Mouse (Mus musculus): ENCODE data around the gene C87436. TPM values are rescaled to one million over a fixed set of nuclear protein-coding genes. Genes with fewer than 3 reads are reported as not detected.

Gene C87436
- polyA plus RNA-seq, 1 experiment from 2014 or later = 33.6 TPM

- peak overlapping the region; percentile 31 for H3K4me3 ChIP-seq (ENCODE audit: low read depth, low read length)
- WGBS = 54% methylated on average over 7 of the region's 7 CpGs
- DNase-seq (ENCODE audit: low spot score) = no peak
- H3K27me3 ChIP-seq (replicated peaks; ENCODE audit: control insufficient read depth, insufficient read depth, low read length) = no peaks in the 10 kb centered on the region
- no peak; the same call in 1 of the 2 replicates for ATAC-seq
- no peaks in the 10 kb centered on the region for H3K9me3 ChIP-seq (replicated peaks; ENCODE audit: control insufficient read depth, low read length)
- peaks cover 14% of the 10 kb centered on the region for H3K4me1 ChIP-seq (ENCODE audit: control insufficient read depth, insufficient read depth, low read length)
- H3K9ac ChIP-seq (ENCODE audit: low read length) = peak overlapping the region; percentile 65
- peak overlapping the region; percentile 92 for H3K27ac ChIP-seq (ENCODE audit: low read depth, low read length)
- peak overlapping the region; percentile 54 for H3K4me2 ChIP-seq (ENCODE audit: low read length)
- H3K36me3 ChIP-seq (ENCODE audit: control insufficient read depth, insufficient read depth, low read length) = peaks cover 14% of the 10 kb centered on the region
These were observed 34.9 kb downstream of the C87436 start for GRCm38 (mm10) chr6:86473077-86473476.

GRCm38 (mm10) chr6:86474072-86474471 is 35.9 kb downstream of the C87436 start:
- Histone ChIP-seq H3K9ac (ENCODE audit: low read length) (no peak overlapping the region), H3K9me3 (replicated peaks; ENCODE audit: control insufficient read depth, low read length) (no peaks in the 10 kb centered on the region), H3K4me2 (ENCODE audit: low read length) (no peak overlapping the region), H3K4me1 (ENCODE audit: control insufficient read depth, insufficient read depth, low read length) (peaks cover 14% of the 10 kb centered on the region), H3K4me3 (ENCODE audit: low read depth, low read length) (no peak overlapping the region), H3K27ac (ENCODE audit: low read depth, low read length) (no peak overlapping the region), H3K36me3 (ENCODE audit: control insufficient read depth, insufficient read depth, low read length) (peaks cover 11% of the 10 kb centered on the region), H3K27me3 (replicated peaks; ENCODE audit: control insufficient read depth, insufficient read depth, low read length) (no peaks in the 10 kb centered on the region)
- 95% methylated on average over 5 of the region's 5 CpGs for WGBS
- no peak for DNase-seq (ENCODE audit: low spot score)
- ATAC-seq = no peak

GRCm38 (mm10) chr6:86474646-86475181 is 36.5 kb downstream of the C87436 start:
- Histone ChIP-seq H3K27me3 (replicated peaks; ENCODE audit: control insufficient read depth, insufficient read depth, low read length) (no peaks in the 10 kb centered on the region), H3K4me2 (ENCODE audit: low read length) (no peak overlapping the region), H3K4me1 (ENCODE audit: control insufficient read depth, insufficient read depth, low read length) (peaks cover 14% of the 10 kb centered on the region), H3K27ac (ENCODE audit: low read depth, low read length) (no peak overlapping the region), H3K9ac (ENCODE audit: low read length) (no peak overlapping the region), H3K4me3 (ENCODE audit: low read depth, low read length) (no peak overlapping the region), H3K36me3 (ENCODE audit: control insufficient read depth, insufficient read depth, low read length) (peaks cover 5% of the 10 kb centered on the region; the same call in 1 of the 2 replicates), H3K9me3 (replicated peaks; ENCODE audit: control insufficient read depth, low read length) (no peaks in the 10 kb centered on the region)
- DNase-seq (ENCODE audit: low spot score) = no peak
- no peak for ATAC-seq

GRCm38 (mm10) chr6:86475462-86476167 is 37.4 kb downstream of the C87436 start:
- ATAC-seq (no peak), DNase-seq (ENCODE audit: low spot score) (no peak)
- H3K9me3 ChIP-seq (replicated peaks; ENCODE audit: control insufficient read depth, low read length) = no peaks in the 10 kb centered on the region
- H3K4me3 ChIP-seq (ENCODE audit: low read depth, low read length) = no peak overlapping the region
- no peak overlapping the region for H3K9ac ChIP-seq (ENCODE audit: low read length)
- H3K4me1 ChIP-seq (ENCODE audit: control insufficient read depth, insufficient read depth, low read length) = peaks cover 14% of the 10 kb centered on the region
- H3K4me2 ChIP-seq (ENCODE audit: low read length) = no peak overlapping the region
- H3K27me3 ChIP-seq (replicated peaks; ENCODE audit: control insufficient read depth, insufficient read depth, low read length) = no peaks in the 10 kb centered on the region
- no peak overlapping the region for H3K27ac ChIP-seq (ENCODE audit: low read depth, low read length)
- 78% methylated on average over 9 of the region's 9 CpGs for WGBS
- H3K36me3 ChIP-seq (ENCODE audit: control insufficient read depth, insufficient read depth, low read length) = no peaks in the 10 kb centered on the region

GRCm38 (mm10) chr6:86476931-86477330 is 38.8 kb downstream of the C87436 start:
- Histone ChIP-seq H3K4me1 (ENCODE audit: control insufficient read depth, insufficient read depth, low read length) (peaks cover 9% of the 10 kb centered on the region), H3K9me3 (replicated peaks; ENCODE audit: control insufficient read depth, low read length) (no peaks in the 10 kb centered on the region), H3K27me3 (replicated peaks; ENCODE audit: control insufficient read depth, insufficient read depth, low read length) (no peaks in the 10 kb centered on the region), H3K36me3 (ENCODE audit: control insufficient read depth, insufficient read depth, low read length) (no peaks in the 10 kb centered on the region), H3K4me3 (ENCODE audit: low read depth, low read length) (no peak overlapping the region), H3K4me2 (ENCODE audit: low read length) (no peak overlapping the region), H3K9ac (ENCODE audit: low read length) (no peak overlapping the region), H3K27ac (ENCODE audit: low read depth, low read length) (no peak overlapping the region)
- WGBS = 83% methylated on average over 5 of the region's 5 CpGs
- ATAC-seq = no peak
- no peak for DNase-seq (ENCODE audit: low spot score)

GRCm38 (mm10) chr6:86479311-86479710 is 41.1 kb downstream of the C87436 start:
- ATAC-seq (no peak), DNase-seq (ENCODE audit: low spot score) (no peak)
- H3K4me2 ChIP-seq (ENCODE audit: low read length) = no peak overlapping the region
- H3K9me3 ChIP-seq (replicated peaks; ENCODE audit: control insufficient read depth, low read length) = no peaks in the 10 kb centered on the region
- H3K9ac ChIP-seq (ENCODE audit: low read length) = no peak overlapping the region
- no peak overlapping the region for H3K4me3 ChIP-seq (ENCODE audit: low read depth, low read length)
- WGBS = 67% methylated on average over 3 of the region's 3 CpGs
- no peak overlapping the region for H3K27ac ChIP-seq (ENCODE audit: low read depth, low read length)
- no peaks in the 10 kb centered on the region for H3K4me1 ChIP-seq (ENCODE audit: control insufficient read depth, insufficient read depth, low read length)
- no peaks in the 10 kb centered on the region for H3K36me3 ChIP-seq (ENCODE audit: control insufficient read depth, insufficient read depth, low read length)
- H3K27me3 ChIP-seq (replicated peaks; ENCODE audit: control insufficient read depth, insufficient read depth, low read length) = no peaks in the 10 kb centered on the region

- no peak overlapping the region for H3K27ac ChIP-seq (ENCODE audit: low read depth, low read length)
- H3K4me3 ChIP-seq (ENCODE audit: low read depth, low read length) = no peak overlapping the region
- H3K27me3 ChIP-seq (replicated peaks; ENCODE audit: control insufficient read depth, insufficient read depth, low read length) = no peaks in the 10 kb centered on the region
- no peaks in the 10 kb centered on the region for H3K4me1 ChIP-seq (ENCODE audit: control insufficient read depth, insufficient read depth, low read length)
- DNase-seq (ENCODE audit: low spot score) = no peak
- no peak overlapping the region for H3K4me2 ChIP-seq (ENCODE audit: low read length)
- no peak for ATAC-seq
- no peaks in the 10 kb centered on the region for H3K9me3 ChIP-seq (replicated peaks; ENCODE audit: control insufficient read depth, low read length)
- no peak overlapping the region for H3K9ac ChIP-seq (ENCODE audit: low read length)
- no peaks in the 10 kb centered on the region for H3K36me3 ChIP-seq (ENCODE audit: control insufficient read depth, insufficient read depth, low read length)
These were observed 41.6 kb downstream of the C87436 start for GRCm38 (mm10) chr6:86479816-86480188.

- no peak overlapping the region for H3K4me3 ChIP-seq (ENCODE audit: low read depth, low read length)
- no peaks in the 10 kb centered on the region for H3K9me3 ChIP-seq (replicated peaks; ENCODE audit: control insufficient read depth, low read length)
- H3K4me2 ChIP-seq (ENCODE audit: low read length) = no peak overlapping the region
- no peak for DNase-seq (ENCODE audit: low spot score)
- H3K9ac ChIP-seq (ENCODE audit: low read length) = no peak overlapping the region
- no peaks in the 10 kb centered on the region for H3K4me1 ChIP-seq (ENCODE audit: control insufficient read depth, insufficient read depth, low read length)
- ATAC-seq = no peak
- H3K36me3 ChIP-seq (ENCODE audit: control insufficient read depth, insufficient read depth, low read length) = no peaks in the 10 kb centered on the region
- H3K27ac ChIP-seq (ENCODE audit: low read depth, low read length) = no peak overlapping the region
- no peaks in the 10 kb centered on the region for H3K27me3 ChIP-seq (replicated peaks; ENCODE audit: control insufficient read depth, insufficient read depth, low read length)
- 46% methylated on average over 9 of the region's 9 CpGs for WGBS
These were observed 42.1 kb downstream of the C87436 start for GRCm38 (mm10) chr6:86480189-86480831.

GRCm38 (mm10) chr6:86481871-86482270 is 43.7 kb downstream of the C87436 start:
- Histone ChIP-seq H3K9me3 (replicated peaks; ENCODE audit: control insufficient read depth, low read length) (no peaks in the 10 kb centered on the region), H3K27me3 (replicated peaks; ENCODE audit: control insufficient read depth, insufficient read depth, low read length) (no peaks in the 10 kb centered on the region), H3K4me1 (ENCODE audit: control insufficient read depth, insufficient read depth, low read length) (no peaks in the 10 kb centered on the region), H3K9ac (ENCODE audit: low read length) (no peak overlapping the region), H3K4me2 (ENCODE audit: low read length) (no peak overlapping the region), H3K36me3 (ENCODE audit: control insufficient read depth, insufficient read depth, low read length) (no peaks in the 10 kb centered on the region), H3K27ac (ENCODE audit: low read depth, low read length) (no peak overlapping the region), H3K4me3 (ENCODE audit: low read depth, low read length) (no peak overlapping the region)
- DNase-seq (ENCODE audit: low spot score) (no peak), ATAC-seq (no peak)
- WGBS = 93% methylated on average over 5 of the region's 5 CpGs
